Mouse (Mus musculus): Measurements from ENCODE around the gene Shtn1. TPM values are rescaled to one million over a fixed set of nuclear protein-coding genes. Genes with fewer than 3 reads are reported as not detected.

The Shtn1 gene
- polyA plus RNA-seq, 2 experiments, result 3.2 to 3.3 TPM

DNA sequence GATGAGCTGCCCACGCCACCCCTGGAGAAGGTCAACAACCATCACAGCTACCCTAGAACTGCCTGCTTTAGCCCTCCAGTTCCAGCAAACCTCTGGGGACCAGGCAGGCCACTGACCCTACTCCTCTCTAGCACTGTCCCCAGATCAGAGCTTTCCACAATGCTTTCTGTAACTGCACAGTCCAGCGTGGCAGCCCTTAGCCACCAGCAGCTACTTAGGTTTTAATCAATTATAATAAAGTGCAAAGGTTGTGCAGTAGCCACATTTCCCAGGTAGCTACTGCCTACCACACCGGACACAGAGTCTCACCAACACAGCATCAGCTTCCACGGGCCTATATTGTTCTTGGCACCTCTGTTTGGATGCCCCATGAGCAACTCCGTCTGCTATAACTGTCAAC lies 11.3 kb downstream of the Shtn1 start:
- no peak for ATAC-seq (ENCODE audit: low FRiP score, low read depth)
- WGBS, result 80% methylated on average over 5 of the region's 5 CpGs
- Histone ChIP-seq H3K27ac (replicated peaks; ENCODE audit: low read depth, low read length) (no peak overlapping the region), H3K9ac (ENCODE audit: low read depth, low read length, severe bottlenecking) (no peak overlapping the region), H3K27me3 (ENCODE audit: control insufficient read depth, insufficient read depth, low read length) (no peaks in the 10 kb centered on the region), H3K36me3 (ENCODE audit: control insufficient read depth, insufficient read depth, low read length) (no peaks in the 10 kb centered on the region), H3K4me1 (ENCODE audit: control insufficient read depth, insufficient read depth, low read length) (no peaks in the 10 kb centered on the region), H3K4me2 (replicated peaks; ENCODE audit: low read depth, low read length, severe bottlenecking) (no peak overlapping the region), H3K9me3 (ENCODE audit: control insufficient read depth, low read length) (no peaks in the 10 kb centered on the region), H3K4me3 (replicated peaks; ENCODE audit: low read length) (no peak overlapping the region)
- no peak for DNase-seq (ENCODE audit: low spot score)
- TF ChIP-seq POLR2A (IDR thresholded peaks at IDR 0.05; ENCODE audit: borderline replicate concordance, extremely low read depth, insufficient read depth, insufficient read length), result no peak

DNA sequence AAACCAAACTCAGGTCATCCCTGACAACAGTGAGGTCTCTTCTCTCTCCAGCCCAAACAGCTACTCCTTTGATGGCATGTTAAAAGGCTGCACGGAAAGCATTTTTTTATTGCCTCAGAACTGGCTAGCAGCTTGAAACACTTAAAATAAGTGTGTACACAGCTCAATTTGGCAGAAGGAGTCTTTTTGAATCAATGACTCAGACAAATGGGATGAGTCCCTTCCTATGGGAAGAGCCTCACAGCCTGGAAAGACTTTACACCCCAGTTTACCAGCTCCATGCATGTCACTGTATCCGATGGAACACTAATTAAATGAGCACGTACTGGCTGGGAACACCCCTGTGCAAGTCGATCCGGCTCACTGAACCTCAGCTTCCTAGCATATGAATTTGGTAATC lies 12.3 kb downstream of the Shtn1 start:
- Histone ChIP-seq H3K4me2 (replicated peaks; ENCODE audit: low read depth, low read length, severe bottlenecking) (no peak overlapping the region), H3K27me3 (ENCODE audit: control insufficient read depth, insufficient read depth, low read length) (no peaks in the 10 kb centered on the region), H3K9me3 (ENCODE audit: control insufficient read depth, low read length) (no peaks in the 10 kb centered on the region), H3K27ac (replicated peaks; ENCODE audit: low read depth, low read length) (no peak overlapping the region), H3K36me3 (ENCODE audit: control insufficient read depth, insufficient read depth, low read length) (no peaks in the 10 kb centered on the region), H3K9ac (ENCODE audit: low read depth, low read length, severe bottlenecking) (no peak overlapping the region), H3K4me3 (replicated peaks; ENCODE audit: low read length) (no peak overlapping the region), H3K4me1 (ENCODE audit: control insufficient read depth, insufficient read depth, low read length) (no peaks in the 10 kb centered on the region)
- DNase-seq (ENCODE audit: low spot score) (no peak), ATAC-seq (ENCODE audit: low FRiP score, low read depth) (no peak)
- 60% methylated on average over 5 of the region's 5 CpGs for WGBS
- no peak for TF ChIP-seq POLR2A (IDR thresholded peaks at IDR 0.05; ENCODE audit: borderline replicate concordance, extremely low read depth, insufficient read depth, insufficient read length)

DNA sequence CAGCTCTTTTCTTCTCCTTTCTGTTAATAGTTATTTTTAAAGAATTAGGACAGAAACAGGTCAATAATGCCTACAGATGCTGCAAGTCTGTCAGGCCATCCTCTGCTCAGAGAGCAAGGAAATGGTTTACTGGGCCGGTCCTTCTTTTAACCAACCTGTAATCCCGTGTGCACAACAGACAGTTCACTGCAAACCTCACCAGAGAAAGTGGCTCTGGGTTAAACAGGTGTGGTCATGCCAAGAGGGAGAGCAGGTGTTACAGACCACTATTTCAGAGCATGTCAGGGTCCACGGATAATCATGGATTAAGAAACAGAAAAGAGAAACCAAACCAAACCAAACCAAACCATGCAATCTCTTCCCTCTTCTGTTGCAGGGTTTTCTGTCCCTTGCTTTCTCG lies 17.8 kb downstream of the Shtn1 start:
- DNase-seq (ENCODE audit: low spot score) (no peak), ATAC-seq (ENCODE audit: low FRiP score, low read depth) (no peak)
- 73% methylated on average over 4 of the region's 4 CpGs for whole genome bisulfite sequencing
- no peaks in the 10 kb centered on the region for H3K27me3 ChIP-seq (ENCODE audit: control insufficient read depth, insufficient read depth, low read length)
- H3K4me3 ChIP-seq (replicated peaks; ENCODE audit: low read length), result no peak overlapping the region
- no peaks in the 10 kb centered on the region for H3K9me3 ChIP-seq (ENCODE audit: control insufficient read depth, low read length)
- H3K36me3 ChIP-seq (ENCODE audit: control insufficient read depth, insufficient read depth, low read length), result no peaks in the 10 kb centered on the region
- H3K4me2 ChIP-seq (replicated peaks; ENCODE audit: low read depth, low read length, severe bottlenecking), result no peak overlapping the region
- no peak overlapping the region for H3K9ac ChIP-seq (ENCODE audit: low read depth, low read length, severe bottlenecking)
- TF ChIP-seq POLR2A (IDR thresholded peaks at IDR 0.05; ENCODE audit: borderline replicate concordance, extremely low read depth, insufficient read depth, insufficient read length), result no peak
- H3K4me1 ChIP-seq (ENCODE audit: control insufficient read depth, insufficient read depth, low read length), result no peaks in the 10 kb centered on the region
- no peak overlapping the region for H3K27ac ChIP-seq (replicated peaks; ENCODE audit: low read depth, low read length)

DNA sequence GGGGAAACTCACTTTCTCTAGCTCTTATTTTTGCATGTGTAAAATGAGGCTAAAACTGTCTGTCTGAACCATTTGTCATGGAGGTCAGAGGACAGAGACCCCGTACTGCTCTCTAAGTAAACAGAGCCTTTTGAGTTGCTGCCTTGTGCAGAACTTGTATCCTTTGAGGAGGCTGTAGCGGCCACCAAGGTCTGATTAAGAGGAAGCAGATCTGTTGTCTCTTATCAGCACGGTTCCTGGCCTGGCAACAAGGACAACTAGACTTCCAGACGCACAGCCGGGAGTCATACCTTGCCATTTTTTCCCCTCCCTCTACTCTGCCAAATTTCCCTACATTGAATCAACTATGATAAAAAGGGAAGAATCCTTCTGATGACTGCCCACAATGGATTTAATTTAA lies 18.5 kb downstream of the Shtn1 start:
- ATAC-seq (ENCODE audit: low FRiP score, low read depth) (no peak), DNase-seq (ENCODE audit: low spot score) (no peak)
- Histone ChIP-seq H3K36me3 (ENCODE audit: control insufficient read depth, insufficient read depth, low read length) (no peaks in the 10 kb centered on the region), H3K27me3 (ENCODE audit: control insufficient read depth, insufficient read depth, low read length) (no peaks in the 10 kb centered on the region), H3K9me3 (ENCODE audit: control insufficient read depth, low read length) (no peaks in the 10 kb centered on the region), H3K27ac (replicated peaks; ENCODE audit: low read depth, low read length) (no peak overlapping the region), H3K4me3 (replicated peaks; ENCODE audit: low read length) (no peak overlapping the region), H3K4me2 (replicated peaks; ENCODE audit: low read depth, low read length, severe bottlenecking) (no peak overlapping the region), H3K9ac (ENCODE audit: low read depth, low read length, severe bottlenecking) (no peak overlapping the region), H3K4me1 (ENCODE audit: control insufficient read depth, insufficient read depth, low read length) (peaks cover 2% of the 10 kb centered on the region; the same call in 1 of the 2 replicates)
- TF ChIP-seq POLR2A (IDR thresholded peaks at IDR 0.05; ENCODE audit: borderline replicate concordance, extremely low read depth, insufficient read depth, insufficient read length), result no peak
- 40% methylated on average over 5 of the region's 5 CpGs for WGBS

DNA sequence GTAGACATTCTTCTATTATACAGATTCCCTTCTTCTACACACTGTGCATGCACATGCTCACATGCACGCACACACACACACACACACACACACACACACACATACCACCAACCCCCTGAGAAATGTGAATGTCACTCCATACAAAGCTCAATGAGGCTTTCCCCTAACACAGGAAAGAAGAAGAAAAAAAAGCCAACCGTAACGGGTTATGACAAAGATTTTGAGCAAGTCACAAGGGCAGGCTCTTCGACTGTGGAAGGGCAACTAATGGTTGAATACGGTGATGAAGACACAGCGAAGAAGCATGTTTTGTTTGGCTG lies 21.3 kb downstream of the Shtn1 start:
- Histone ChIP-seq H3K27me3 (ENCODE audit: control insufficient read depth, insufficient read depth, low read length) (no peaks in the 10 kb centered on the region), H3K9ac (ENCODE audit: low read depth, low read length, severe bottlenecking) (no peak overlapping the region), H3K4me3 (replicated peaks; ENCODE audit: low read length) (no peak overlapping the region), H3K4me1 (ENCODE audit: control insufficient read depth, insufficient read depth, low read length) (peaks cover 2% of the 10 kb centered on the region; the same call in 1 of the 2 replicates), H3K4me2 (replicated peaks; ENCODE audit: low read depth, low read length, severe bottlenecking) (no peak overlapping the region), H3K36me3 (ENCODE audit: control insufficient read depth, insufficient read depth, low read length) (no peaks in the 10 kb centered on the region), H3K27ac (replicated peaks; ENCODE audit: low read depth, low read length) (no peak overlapping the region), H3K9me3 (ENCODE audit: control insufficient read depth, low read length) (no peaks in the 10 kb centered on the region)
- ATAC-seq (ENCODE audit: low FRiP score, low read depth), result no peak
- no peak for DNase-seq (ENCODE audit: low spot score)
- no peak for TF ChIP-seq POLR2A (IDR thresholded peaks at IDR 0.05; ENCODE audit: borderline replicate concordance, extremely low read depth, insufficient read depth, insufficient read length)
- WGBS, result 93% methylated on average over 6 of the region's 6 CpGs
